Mouse (Mus musculus): ENCODE data around the gene Shpk.

Shpk gene

DNA sequence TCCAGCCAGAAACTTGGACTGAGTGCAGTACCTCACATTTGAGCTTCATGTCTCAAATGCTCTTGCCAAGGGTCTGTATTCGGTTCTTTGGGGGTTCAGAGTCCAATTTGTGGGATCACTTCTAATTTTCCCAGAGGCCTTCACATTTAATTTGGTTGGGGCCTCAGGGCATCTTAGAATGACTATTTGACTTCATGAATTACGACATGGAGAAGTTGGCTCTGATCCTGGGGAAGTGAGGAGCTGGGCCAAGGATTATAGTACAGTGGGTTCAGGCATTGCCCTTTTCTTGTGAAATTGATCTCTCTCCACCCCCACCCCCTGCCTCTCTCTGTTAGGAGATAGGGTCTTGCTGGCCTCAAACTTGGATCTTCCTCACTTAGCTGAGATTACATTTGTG lies 1.8 kb downstream of the Shpk start:
- no peak for DNase-seq

DNA sequence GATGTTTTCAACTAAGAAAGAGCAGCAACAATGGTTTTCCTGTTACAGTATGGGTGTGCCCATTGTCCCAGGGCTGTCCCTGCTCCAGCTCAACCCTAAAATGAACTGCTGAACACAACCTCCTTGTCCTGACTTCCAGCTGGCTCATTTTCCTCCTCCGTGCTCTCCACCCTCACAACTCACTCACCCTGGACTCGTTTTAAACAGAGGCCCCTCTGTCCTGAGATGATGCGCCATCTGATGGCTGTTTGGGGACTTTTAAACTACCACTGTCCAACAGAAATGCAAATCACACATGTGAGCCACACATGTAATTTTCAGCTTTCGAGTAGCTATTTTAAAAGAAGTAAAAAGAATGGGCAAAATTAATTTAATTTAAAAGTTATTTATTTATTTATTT lies 2.3 kb downstream of the Shpk start:
- DNase-seq: no peak

DNA sequence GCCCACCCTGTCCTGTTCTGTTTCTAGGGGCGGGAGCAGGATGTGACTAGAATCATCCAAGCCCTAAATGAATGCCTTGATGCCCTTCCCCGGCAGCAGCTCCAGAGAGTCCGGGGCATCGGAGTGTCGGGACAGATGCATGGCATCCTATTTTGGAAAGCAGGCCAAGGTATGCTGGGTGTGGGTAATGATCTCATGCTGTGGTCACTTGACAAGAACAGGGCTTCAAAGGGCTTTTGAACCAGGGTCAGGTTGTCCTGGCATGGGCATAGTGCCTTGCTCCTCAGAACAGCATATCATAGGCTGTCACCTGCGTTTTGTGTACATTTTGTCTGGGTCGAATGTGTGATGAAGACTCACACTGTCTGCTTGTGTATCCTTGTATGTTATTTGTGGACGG lies 4.6 kb downstream of the Shpk start:
- no peak for DNase-seq

DNA sequence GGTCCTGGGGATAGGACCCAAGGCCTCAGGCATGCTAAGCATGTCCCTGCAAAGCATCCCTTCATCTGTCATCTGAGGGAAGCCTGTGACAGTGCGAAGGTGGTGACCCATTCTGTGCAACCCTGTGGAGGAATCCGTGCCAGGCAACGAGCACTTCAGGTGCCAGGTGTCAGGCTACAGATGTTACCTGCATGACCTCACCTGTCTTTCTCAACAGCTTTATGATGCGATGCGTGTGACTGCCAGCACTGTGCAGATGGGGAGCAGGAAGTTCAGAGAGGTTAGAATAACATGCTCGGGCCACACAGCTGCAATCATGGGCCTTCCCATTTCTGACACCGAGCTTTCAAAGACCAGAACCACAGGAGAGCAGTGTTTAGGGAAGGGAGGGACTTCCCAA lies 5.9 kb downstream of the Shpk start:
- DNase-seq: no peak

DNA sequence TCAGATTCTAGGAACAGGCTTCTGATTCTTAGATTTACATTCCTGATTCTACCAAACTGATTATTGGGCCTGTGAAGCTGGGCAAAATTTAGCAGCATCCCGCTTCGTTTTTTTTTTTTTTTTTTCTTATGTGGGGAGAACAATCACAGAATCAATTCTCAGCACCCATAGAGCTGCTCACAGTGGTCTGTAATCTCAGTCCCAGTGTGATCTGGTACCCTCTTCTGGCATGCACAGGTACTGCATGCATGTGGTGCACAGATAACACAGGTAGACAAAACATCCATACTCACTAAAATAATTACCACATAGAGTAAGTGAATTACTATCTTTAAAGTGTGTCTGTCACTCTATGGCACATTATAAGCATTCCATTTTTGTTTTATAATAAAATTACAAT lies 8.4 kb downstream of the Shpk start:
- no peak for DNase-seq

DNA sequence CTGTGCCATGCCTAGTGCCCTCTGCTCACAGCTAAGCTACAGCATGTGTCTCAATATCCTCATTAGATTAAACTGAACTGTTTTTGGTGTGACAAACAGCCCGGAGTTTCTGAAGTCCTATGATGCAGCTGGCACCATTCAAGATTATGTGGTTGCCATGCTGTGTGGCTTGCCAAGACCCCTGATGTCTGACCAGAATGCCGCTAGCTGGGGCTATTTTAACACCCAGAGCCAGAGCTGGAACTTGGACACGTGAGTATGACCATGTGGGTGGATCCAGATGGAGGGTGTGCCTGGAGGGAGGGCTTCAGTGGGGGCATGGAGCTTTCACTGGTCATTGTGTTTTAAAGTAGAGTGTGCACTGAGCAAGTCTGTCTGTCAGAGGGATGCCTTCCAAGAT lies 14.7 kb downstream of the Shpk start:
- DNase-seq: no peak

DNA sequence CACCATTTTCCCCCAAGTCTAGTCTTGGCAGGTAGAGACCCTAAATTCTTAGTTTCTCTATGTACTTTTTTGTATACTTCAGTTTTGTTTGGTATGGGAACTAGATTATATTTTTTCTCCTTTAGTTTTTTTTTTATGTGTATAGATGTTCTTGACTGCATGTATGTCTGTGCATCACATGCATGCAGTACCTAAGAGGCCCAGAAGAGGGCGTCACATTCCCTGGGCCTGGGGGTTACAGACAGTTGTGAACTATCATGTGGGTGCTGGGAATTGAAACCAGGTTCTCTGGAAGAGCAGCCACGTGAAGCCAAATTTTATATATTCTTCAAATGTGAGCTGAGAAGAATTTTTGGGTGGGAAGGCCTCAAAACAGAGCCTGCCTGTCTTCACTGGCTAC lies 20.4 kb downstream of the Shpk start:
- DNase-seq: no peak

DNA sequence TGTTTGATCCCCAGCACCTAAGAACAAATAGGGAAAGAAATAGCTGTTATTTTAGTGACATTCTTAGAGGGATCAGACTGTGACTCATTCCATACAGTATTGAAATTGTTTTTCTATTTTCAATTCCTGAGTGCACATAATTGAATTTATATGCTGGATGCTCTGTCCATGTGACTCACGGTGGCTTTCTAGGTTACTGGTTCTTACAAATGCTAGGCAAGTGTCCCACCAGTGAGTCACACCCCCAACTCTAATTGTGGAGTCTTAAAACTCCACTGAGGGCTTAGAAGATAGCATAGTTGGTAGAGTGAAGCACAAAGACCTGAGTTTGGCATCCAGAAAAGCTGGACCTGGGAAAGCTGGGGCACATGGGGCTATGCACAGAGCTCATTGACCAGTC lies 21.4 kb downstream of the Shpk start:
- no peak for DNase-seq

DNA sequence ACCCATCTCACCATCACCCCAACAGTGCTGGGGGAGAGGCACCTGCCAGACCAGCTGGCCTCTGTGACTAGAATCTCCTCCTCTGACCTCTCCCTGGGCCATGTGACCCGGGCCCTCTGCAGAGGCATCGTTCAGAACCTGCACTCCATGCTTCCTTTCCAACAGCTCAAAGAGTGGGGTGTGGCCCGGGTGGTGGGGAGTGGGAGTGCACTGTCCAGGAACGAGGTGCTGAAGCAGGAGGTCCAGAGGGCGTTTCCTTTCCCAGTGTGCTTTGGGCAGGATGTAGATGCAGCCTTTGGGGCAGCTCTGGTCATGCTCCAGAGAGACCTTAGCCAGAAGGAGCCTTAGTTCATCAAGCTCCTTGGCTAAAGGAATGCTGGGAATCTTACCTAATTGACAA lies 23.6 kb downstream of the Shpk start:
- DNase-seq: no peak

DNA sequence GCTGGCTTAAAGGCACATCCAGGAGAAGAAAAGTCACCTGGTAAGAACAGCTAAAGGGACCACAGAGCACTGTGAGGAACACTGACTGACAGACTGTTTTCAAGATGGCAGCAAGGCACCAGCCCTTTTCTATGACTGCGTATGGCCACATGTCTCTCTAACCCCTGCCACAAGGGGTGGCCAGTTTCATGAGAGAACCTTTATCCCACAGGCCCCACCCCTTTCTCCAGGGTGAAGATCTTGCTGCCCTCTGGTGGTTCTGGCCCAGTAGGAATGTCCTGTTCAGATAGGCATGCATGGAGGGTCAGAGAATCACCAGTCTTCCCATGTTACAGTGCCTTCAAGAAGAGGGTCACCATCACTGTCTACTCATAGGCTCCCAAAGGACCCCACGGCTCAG lies 24.7 kb downstream of the Shpk start:
- no peak for DNase-seq

DNA sequence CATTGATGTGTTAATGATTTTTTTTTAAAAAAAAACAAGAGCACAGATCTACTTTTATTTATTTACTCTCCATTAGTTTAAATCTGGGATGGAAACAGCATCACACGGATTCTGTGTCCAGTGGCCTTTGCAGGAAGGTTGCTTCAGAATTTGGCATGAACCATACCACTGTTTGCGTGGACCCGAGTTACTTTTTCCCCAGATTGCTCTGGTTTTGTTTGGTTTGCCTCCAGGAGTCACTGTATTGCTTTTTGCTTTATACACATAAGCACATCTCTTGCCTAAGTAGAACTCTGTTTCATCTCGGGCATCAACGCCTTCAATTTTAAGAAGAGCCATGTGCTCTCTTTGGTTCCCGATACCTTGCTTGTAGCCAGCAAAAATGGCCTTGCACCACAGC lies 26.6 kb downstream of the Shpk start:
- DNase-seq: no peak

DNA sequence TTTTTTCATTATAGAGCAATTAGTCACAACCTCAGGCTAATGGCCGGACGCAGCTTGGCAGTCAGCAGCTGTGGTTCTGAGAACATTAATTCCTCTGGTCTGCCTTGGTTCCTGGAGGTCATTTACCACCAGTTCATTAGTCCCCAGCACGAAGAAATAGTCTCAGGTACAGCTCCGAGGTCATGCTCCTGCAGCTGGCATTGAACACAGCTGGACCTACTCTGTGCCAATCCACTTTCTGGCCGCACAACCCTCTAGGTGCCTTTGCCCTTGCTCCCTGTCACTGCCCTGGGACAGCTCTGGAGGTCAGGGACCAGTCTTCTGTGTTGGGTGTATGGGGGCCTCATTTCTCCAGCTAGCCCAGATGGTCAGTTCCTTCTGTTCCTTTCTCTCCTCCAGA lies 29.6 kb downstream of the Shpk start:
- no peak for DNase-seq

DNA sequence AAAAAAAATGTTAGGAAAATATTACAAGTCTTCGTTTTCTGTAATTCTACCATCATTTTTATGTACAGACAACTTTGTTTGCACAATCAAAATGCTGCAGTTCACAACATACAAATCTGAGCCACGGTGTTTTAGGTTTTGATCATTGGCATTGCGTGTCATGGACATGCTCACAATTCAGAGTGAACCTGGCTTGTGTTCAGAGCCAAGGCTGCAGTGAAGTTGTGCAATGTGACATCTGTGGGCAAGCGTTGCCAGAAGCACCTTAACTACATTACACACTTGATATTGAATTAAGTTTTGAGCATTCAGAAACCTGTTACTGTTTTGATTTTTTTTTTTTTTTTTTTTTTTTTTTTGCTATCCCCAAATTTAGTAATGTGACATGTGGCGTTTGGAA lies 30.8 kb downstream of the Shpk start:
- no peak for DNase-seq

DNA sequence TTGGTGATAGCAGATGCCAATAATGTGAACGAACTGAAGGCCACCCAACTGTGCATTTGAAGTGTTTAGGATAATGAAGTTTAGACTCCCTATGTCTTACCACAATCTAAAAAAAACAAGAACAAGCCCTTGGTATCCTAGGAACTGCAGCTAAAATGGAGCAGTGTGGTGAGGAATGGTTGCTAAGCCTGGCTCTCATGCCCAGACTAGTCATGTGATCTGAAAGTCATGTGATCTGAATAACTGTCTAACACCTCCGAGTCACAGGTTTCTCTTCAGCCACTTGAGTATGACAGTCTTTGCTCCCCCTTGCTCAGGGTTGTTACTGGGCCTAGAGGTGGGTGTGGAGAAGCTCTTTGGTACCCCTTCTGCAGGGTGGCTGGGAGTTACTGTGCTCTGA lies 33.3 kb downstream of the Shpk start:
- DNase-seq: no peak

DNA sequence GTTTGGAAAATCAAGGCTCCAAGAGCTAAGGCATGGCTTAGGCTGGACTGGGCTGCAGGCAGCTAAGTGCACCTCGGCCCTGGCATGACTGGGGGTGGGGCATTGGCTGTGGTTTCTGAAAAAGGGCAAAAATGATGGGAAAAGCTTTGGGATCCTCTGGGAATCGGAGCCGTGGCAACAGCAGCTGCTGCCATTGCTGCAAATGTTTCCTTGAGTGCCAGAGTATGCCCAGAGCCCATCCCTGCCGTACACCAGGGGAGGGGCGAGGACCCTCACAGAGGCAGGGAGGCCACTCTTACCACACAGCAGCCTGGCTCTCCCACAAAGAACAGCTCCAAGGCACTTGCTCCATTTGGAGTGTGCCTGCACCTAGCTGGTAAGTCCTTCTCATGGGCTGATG lies 34.7 kb downstream of the Shpk start, which contains the start of gene Trpv1:
Gene Trpv1 (plus strand): TSS at position 301 of the 400 bp plus-strand sequence.
- no peak for DNase-seq

DNA sequence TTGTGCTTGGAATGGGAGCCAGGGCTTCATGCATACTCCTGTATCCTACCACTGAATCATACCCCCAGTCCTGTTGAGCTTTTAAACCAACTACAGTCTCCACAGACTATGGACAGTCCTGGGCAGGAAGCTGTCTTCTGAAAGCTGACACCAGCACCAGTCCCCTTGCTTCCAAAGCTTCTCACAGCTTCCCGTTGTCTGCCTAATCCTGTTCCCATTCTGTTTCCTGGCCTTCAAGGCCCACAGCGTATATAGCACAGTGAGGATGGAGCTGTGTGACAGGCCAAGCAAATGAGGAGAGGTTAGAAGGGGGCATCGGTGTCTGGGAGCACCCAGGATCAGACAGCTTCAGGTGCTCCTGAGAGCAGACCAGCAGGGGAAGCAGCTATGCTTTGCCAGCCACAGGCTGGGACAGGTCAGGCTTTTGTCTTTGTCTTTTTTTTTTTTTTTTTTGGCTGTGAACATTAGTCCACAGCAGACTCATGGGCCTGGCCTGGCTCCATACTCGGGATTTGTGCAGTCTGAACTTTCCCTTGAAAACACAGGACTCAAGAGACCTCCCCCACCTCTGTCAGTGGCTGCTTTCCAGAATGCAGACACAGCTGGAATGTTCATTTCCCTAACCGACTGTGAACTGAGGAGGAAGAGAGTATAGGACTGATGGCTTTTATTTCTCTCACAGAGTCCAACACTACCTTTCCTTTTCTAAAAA lies 36.9 kb downstream of the Shpk start:
- DNase-seq: no peak

DNA sequence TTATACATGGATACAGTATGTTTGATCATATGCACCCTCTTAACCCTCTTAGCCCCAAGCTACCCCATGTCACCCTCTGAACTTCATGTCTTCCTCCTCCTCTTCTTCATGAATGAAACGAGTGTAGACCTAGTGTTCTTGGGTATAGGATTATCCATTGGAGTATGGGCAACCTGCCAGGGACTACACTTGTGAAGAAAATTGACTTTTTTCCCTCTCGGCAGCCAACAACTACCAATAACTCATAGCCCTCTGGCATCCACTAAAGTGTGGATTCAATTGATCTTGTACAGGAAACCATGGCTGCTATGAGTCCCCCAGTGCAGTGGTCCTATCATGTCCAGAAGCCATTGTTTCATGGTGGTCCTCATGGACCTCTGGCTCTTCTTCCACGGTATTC lies 37.5 kb downstream of the Shpk start:
- DNase-seq: no peak

DNA sequence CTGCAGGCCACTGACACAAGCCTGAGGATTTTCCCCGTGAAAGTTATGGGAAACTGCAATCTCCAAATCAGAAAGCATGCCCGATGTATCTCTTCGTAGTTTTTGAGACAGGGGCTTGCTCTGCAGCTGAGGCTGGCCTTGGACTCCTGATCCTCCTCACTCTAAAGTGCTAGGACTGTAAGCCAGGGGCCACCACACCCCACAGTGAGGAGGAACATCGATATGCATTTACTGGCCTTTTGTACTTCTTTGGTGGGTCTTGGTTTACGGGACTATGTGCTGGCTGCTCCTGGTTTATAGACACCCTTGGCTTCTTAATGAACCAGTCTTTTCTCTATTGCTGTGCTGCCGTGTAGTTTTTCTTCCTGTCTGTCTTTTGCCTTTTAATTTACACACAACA lies 42.9 kb downstream of the Shpk start:
- DNase-seq: no peak

DNA sequence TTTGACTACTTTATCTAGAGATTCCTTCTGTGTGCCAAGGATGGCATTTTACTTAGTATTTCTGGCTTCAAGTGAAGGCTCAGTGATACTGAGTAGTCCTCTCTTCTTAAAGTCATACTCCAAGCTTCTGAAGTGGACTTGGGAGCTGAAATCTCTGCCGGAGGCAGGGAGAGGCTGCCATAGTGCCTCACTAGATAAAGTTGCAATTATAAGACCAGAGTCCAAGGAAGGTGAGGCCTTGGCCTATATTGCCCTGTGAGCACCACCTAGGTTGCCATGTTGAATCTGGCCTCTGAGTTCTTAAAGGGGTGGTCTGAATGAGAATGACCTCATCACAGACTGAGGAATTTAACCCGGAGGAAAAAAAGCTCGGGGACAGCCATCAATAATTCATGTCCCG lies 43.5 kb downstream of the Shpk start:
- no peak for DNase-seq

DNA sequence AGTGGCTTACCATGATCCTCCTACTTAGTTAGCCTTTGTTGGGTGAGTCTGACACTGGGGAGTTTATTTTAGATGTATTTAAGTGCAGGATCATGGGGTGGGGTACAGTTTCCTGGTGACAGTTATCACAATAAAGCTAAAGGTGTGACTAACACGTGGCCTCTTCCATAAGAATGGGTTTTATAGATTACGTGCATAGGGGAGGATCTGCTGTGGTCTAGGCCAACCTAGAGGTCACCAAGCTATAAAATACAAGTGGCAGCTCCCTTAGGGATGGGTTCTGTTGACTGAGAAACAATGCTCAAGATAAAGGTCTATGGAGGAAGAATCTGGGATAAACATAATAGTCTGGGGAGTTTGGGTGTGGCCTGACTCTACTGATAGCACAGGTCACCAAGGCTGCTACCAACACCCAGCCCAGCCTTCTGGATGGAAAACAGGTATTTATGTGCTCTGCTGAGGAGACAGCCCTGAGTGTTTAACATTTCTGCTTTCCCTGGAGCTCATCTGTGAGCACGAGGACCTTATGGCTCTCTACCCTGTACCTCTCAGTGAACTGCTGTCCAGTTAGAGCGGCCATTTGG lies 58.2 kb downstream of the Shpk start:
- DNase-seq: no peak

DNA sequence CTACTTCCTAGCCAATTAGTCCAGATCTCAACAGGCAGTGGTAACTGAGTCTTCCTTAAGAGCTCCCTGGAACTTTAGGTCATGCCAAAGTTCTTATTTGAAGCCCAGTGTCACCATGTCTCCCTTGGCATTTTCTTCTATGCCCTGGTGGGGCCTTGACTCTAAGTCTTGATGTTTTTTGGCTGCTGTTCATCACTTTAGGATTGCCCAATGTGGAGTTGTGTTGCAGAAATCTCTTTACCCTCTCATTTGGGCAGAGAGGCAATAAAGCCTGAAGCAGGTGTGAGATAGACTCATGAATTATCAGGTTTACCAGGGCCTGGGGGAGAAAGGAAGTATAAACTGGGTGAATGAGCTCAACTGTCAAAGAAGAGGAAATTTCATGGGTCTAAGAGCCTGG lies 59.4 kb downstream of the Shpk start:
- no peak for DNase-seq

DNA sequence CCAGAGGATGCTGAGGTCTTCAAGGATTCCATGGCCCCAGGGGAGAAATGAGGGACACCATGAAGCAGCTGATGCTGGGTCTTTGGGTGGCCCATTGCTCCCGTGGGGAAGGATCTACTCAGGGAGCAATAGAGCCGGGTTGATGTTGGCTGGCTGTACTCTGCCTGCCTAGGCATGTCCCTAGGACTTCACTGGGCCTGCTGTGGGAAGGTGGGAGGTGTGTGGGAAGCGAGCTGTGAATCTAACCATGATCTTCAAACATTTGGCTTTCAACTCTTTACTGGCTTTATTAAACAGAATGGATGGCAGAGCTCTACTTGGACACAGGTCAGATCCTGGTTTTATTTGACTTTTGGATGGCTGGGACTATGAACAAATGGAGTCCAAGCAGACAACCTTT lies 61.2 kb downstream of the Shpk start:
- DNase-seq: no peak

DNA sequence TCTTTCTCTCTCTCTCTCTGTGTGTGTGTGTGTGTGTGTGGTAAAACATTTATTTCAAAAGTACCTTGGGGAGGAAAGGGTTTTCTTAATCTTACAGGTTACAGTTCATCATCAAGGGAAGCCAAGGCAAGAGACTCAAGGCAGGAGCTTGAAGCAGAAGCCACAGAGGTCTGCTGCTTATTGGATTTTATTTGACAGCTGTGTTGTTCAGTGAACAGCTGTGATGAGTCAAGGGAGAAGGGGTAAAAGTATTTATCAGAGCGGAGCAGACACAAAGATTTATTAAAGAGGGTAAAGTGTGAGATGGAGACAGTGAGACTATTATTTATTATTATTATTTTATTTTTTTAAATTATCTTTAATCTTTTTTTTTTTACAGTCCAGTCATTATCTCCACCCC lies 62.1 kb downstream of the Shpk start:
- no peak for DNase-seq

DNA sequence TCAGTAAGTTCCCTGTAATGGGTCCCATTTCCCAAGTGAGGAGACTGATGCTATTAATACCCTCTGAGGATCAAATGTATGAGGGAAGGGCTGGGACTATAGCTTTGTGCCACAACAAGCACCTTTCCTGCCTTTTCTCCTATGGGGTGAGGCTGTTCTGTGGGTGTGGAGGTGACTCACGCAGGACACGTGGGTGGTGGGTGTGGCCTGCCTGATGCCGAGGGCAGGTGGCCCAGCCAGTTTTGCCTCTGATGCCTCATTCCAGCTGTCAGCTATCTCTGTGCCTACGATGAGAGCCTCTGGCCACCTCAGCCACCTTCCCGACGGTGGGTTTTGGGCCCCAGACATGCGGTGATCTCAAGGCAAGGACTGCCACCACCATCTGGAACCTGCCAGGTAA lies 68.0 kb downstream of the Shpk start, which contains the start of gene Trpv3:
Gene Trpv3 (plus strand): TSS at position 122 of the 400 bp plus-strand sequence.
- DNase-seq: no peak
